Mouse (Mus musculus): ENCODE data around the gene Ogfr. TPM values are rescaled to one million over a fixed set of nuclear protein-coding genes. Genes with fewer than 3 reads are reported as not detected.

Gene Ogfr
- 39.2 and 73.1 TPM in 2 replicates for polyA plus RNA-seq (2012; rRNA removed; ENCODE audit: low replicate concordance)

DNA sequence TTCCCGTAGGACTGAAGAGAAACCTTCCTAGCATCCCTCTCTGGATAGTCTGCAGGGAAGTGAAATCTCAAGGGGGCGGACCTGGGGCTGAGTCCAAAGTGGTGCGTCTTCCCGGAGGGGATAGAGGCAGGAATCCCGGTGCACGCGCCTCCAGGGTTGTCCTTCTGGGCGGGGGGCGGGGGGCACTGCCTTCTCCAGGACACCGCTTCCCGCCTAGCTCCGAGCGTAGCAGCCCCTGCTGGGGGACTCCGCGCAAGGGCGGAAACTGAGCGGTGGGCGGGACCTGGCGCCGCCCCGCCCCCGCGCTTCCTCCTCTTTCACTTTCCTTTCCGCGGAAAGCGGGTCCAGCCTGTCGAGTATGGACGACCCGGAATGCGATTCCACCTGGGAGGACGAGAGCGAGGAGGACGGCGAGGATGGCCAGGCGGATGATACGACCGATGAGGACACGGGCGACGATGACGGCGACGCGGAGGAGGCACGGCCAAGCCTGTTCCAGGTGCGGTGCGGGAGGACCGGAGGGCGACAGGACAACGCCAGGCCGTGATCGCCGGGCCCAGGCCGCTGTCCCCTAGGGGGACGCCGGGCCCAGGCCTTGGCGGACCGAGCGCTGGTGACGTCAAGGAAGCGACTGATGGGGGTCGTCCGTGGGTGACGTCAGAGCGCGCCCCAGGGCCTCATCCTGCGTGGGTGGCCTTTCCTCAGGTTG, at the start of gene Ogfr:
Ogfr (plus strand) TSS at position 123 of the 709 bp plus-strand sequence.

DNA sequence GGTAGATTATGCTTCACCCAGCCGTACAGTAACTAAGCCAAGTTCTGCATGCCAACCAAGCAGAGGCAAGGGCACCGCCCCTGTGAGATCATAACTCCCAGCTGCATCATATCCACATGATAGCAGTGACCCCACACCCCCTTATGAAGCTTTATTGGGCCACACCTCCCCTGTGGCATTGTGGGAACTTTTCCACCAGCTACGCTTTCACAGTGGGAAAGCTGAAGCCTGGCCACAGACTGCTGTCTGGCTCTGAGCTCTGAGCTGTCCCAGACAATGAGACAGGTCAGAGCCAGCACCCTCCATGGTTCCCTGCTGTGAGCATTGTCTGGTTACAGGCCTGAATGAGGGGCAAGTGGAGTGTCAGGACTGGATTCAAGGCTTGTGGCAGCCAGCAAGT, 8.0 kb upstream of the Ogfr start, which contains the start of gene Mrgbp:
Mrgbp (plus strand) TSS at position 303 of the 400 bp plus-strand sequence.

DNA sequence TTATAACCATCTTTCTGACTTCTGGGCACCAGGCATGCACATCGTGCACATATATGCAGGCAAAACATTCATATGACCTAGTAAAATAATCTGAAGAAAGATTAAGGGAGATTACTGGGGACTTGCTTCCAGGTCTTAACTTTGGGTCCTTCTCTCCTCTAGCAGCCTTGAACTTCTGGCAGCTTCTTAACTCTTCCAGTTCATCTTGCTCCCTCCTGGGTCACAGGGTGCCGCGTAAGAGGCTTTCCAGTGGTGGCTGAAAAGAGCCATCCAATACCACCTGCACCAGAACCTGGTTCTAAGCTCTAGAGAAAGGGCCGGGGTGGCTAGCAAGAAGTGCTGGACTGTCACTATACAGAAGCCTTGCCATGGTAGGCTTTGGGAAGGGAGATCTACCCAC, 8.4 kb downstream of the Ogfr start, which contains the start of gene Col9a3:
Col9a3 (plus strand) TSS at position 301 of the 400 bp plus-strand sequence.

DNA sequence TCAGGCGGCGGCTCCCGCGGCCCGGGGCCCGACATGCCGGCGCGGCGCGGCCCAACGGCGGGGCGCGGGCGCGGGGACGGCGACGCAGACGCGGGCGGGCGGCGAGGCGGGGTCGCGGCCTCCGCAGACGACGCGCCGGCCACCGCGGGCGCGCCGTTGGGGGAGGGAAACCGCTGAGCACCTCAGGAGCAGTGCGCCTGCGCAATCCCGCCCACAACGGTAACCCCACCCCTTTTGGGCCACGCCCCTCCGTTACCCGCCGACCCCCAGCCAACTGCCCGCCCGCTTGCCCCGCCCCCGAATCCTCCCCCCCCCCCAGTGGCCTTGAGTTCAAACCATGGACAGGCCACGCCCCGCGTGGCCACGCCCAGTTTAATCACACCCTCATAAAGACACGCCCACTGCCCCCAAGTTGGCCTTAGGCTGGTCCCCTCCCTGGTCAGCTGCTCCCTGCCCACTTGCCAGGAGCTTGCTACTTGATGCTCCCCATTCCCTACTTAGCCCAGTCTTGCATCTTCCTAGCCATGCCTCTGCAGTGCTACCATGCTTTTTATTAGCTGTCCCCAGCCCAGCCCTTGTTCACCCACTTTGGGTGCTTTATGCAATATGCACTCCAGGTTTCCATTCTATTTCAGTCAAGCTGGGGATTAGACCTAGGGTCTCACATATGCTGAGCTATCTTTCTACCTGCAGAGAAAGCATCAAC, 53.7 kb downstream of the Ogfr start, which contains the start of gene Tcfl5:
Tcfl5 (minus strand) TSS at position 154 of the 706 bp plus-strand sequence.

Other genes starting within 250 kb of the Ogfr start
- 0.57 and 3.6 TPM in 2 replicates for gene Slco4a1, start 133.0 kb upstream of the Ogfr start, polyA plus RNA-seq (2012; rRNA removed; ENCODE audit: low replicate concordance)
- not detected in 2 replicates for gene Ntsr1, start 89.3 kb upstream of the Ogfr start, polyA plus RNA-seq (2012; rRNA removed; ENCODE audit: low replicate concordance)
- gene Mrgbp, start 7.9 kb upstream of the Ogfr start, polyA plus RNA-seq (2012; rRNA removed; ENCODE audit: low replicate concordance) = 18.8 and 33.1 TPM in 2 replicates
- 0.66 and 1.2 TPM in 2 replicates for gene Col9a3, start 8.5 kb downstream of the Ogfr start, polyA plus RNA-seq (2012; rRNA removed; ENCODE audit: low replicate concordance)
- gene Tcfl5, start 53.5 kb downstream of the Ogfr start, polyA plus RNA-seq (2012; rRNA removed; ENCODE audit: low replicate concordance) = 0.05 TPM in 1 of 2 replicates, not detected in the other
- 23.7 and 23.9 TPM in 2 replicates for gene Dido1, start 120.8 kb downstream of the Ogfr start, polyA plus RNA-seq (2012; rRNA removed; ENCODE audit: low replicate concordance)
- 39.2 and 43.8 TPM in 2 replicates for gene Gid8, start 120.9 kb downstream of the Ogfr start, polyA plus RNA-seq (2012; rRNA removed; ENCODE audit: low replicate concordance)
- 4.8 and 5.5 TPM in 2 replicates for gene Slc17a9, start 136.0 kb downstream of the Ogfr start, polyA plus RNA-seq (2012; rRNA removed; ENCODE audit: low replicate concordance)
- gene Bhlhe23, start 187.7 kb downstream of the Ogfr start, polyA plus RNA-seq (2012; rRNA removed; ENCODE audit: low replicate concordance) = not detected in 2 replicates

Measured in subcutaneous adipose tissue, adult 2 months (tissue).